Mouse (Mus musculus) spleen, embryonic (tissue): Measurements from ENCODE around the gene Poc1a.

Experiments
- CTCF ChIA-PET: fragments of 350-600 bp; sonication (Branson Sonifier 250); formaldehyde crosslinking; loops from one replicate; lab custom pipeline; 2022; lab: Charles Lee

Poc1a gene

GRCm38 (mm10) chr9:106359297-106359696, 78.4 kb downstream of the Poc1a start:
- CTCF ChIA-PET, result no interaction called here

- CTCF ChIA-PET, result no interaction called here
These were observed 80.3 kb downstream of the Poc1a start for GRCm38 (mm10) chr9:106361140-106361539.

GRCm38 (mm10) chr9:106365333-106365732, 84.5 kb downstream of the Poc1a start:
- CTCF ChIA-PET, result no interaction called here

- CTCF ChIA-PET, result no interaction called here
These were observed 85.3 kb downstream of the Poc1a start for GRCm38 (mm10) chr9:106366188-106366587.

- CTCF ChIA-PET, result no interaction called here
These were observed 86.1 kb downstream of the Poc1a start for GRCm38 (mm10) chr9:106367001-106367400.

GRCm38 (mm10) chr9:106367592-106368111, 86.8 kb downstream of the Poc1a start:
- CTCF ChIA-PET, result interaction anchor here (0.7 to 1.1 kb wide), 2 partner anchors 55 to 64 kb away, joined by 3 read pairs; no protein-coding TSS in a partner anchor

- CTCF ChIA-PET, result interaction anchor here (0.7 to 1.1 kb wide), 3 partner anchors 54 to 65 kb away, joined by 3 read pairs; no protein-coding TSS in a partner anchor
These were observed 87.4 kb downstream of the Poc1a start, which contains the start of gene Dusp7 for GRCm38 (mm10) chr9:106368112-106368717. Gene Dusp7, plus strand, starts transcription at chr9:106368632.

- CTCF ChIA-PET, result interaction anchor here (0.8 to 1.1 kb wide), 2 partner anchors 53 to 66 kb away, joined by 3 read pairs; no protein-coding TSS in a partner anchor
These were observed 88.1 kb downstream of the Poc1a start for GRCm38 (mm10) chr9:106368831-106369501.

- CTCF ChIA-PET, result no interaction called here
These were observed 89.1 kb downstream of the Poc1a start for GRCm38 (mm10) chr9:106369801-106370485.

- CTCF ChIA-PET, result no interaction called here
These were observed 89.9 kb downstream of the Poc1a start for GRCm38 (mm10) chr9:106370620-106371383.

- CTCF ChIA-PET, result no interaction called here
These were observed 90.5 kb downstream of the Poc1a start for GRCm38 (mm10) chr9:106371384-106371671.

- CTCF ChIA-PET, result no interaction called here
These were observed 90.9 kb downstream of the Poc1a start for GRCm38 (mm10) chr9:106371776-106372175.

- CTCF ChIA-PET, result interaction anchor here (0.6 kb wide), 1 partner anchor 171 kb away, joined by 9 read pairs; no protein-coding TSS in a partner anchor
These were observed 91.9 kb downstream of the Poc1a start for GRCm38 (mm10) chr9:106372431-106373412.

GRCm38 (mm10) chr9:106373973-106374372, 93.1 kb downstream of the Poc1a start:
- CTCF ChIA-PET, result interaction anchor here (1.4 kb wide), 1 partner anchor 20 kb away, joined by 4 read pairs; no protein-coding TSS in a partner anchor

- CTCF ChIA-PET, result no interaction called here
These were observed 96.4 kb downstream of the Poc1a start for GRCm38 (mm10) chr9:106377247-106377646.

GRCm38 (mm10) chr9:106378045-106378444, 97.2 kb downstream of the Poc1a start:
- CTCF ChIA-PET, result no interaction called here

- CTCF ChIA-PET, result no interaction called here
These were observed 97.9 kb downstream of the Poc1a start for GRCm38 (mm10) chr9:106378753-106379152.

- CTCF ChIA-PET, result no interaction called here
These were observed 105.5 kb downstream of the Poc1a start for GRCm38 (mm10) chr9:106386181-106386864.

GRCm38 (mm10) chr9:106392828-106393527, 112.1 kb downstream of the Poc1a start:
- CTCF ChIA-PET, result no interaction called here
